Mouse (Mus musculus) heart, postnatal 10 days (tissue): ENCODE results near the gene Defb47. TPM values are rescaled to one million over a fixed set of nuclear protein-coding genes. Genes with fewer than 3 reads are reported as not detected.

Experiments
- total RNA-seq, 2 experiments: library from RNA; stranded (reverse); gene quantifications; 2 replicates each; pipeline ENCODE4 v1.2.3; 2021

Gene Defb47
- total RNA-seq, 2 experiments from 2014 or later: not detected

Other genes starting within 250 kb of the Defb47 start
- 10 to 100 TPM; 14.3 to 22.4 TPM for gene Ints6, start 236.9 kb upstream of the Defb47 start, total RNA-seq
- 1 to 10 TPM; 8.0 to 9.1 TPM for gene Wdfy2, start 160.4 kb upstream of the Defb47 start, total RNA-seq
- not detected for gene Defb48, start 13.6 kb upstream of the Defb47 start, total RNA-seq
- gene Defb43, start 13.7 kb downstream of the Defb47 start, total RNA-seq: not detected
- gene Defb42, start 48.9 kb downstream of the Defb47 start, total RNA-seq: under 1 TPM; 0.69 to 0.86 TPM
- not detected for gene Defb30, start 51.9 kb downstream of the Defb47 start, total RNA-seq